Mouse (Mus musculus) MEL (cell line): Measurements from ENCODE around the gene Zfp568. TPM values are rescaled to one million over a fixed set of nuclear protein-coding genes. Genes with fewer than 3 reads are reported as not detected.

Experiments
- DNase-seq: peaks from one replicate; pipeline ENCODE4 v3.0.0; 2011; ENCODE audit warnings: low read depth, low spot score
- H3K27ac ChIP-seq: 2 replicates; pipeline ENCODE4 v1.5.1; 2012; ENCODE audit warnings: low read depth, mild to moderate bottlenecking, control low read depth, low read length, moderate library complexity; ENCODE audit not compliant: control insufficient read depth
- H3K27me3 ChIP-seq, 2 experiments: fragments of 150-350 bp in 1 of 2; sonication (generic) in 1 of 2; 2 replicates each; pipeline ENCODE4 v1.6.1; 2012; ENCODE audit warnings: low read length in 2 of 2, mild to moderate bottlenecking in 2 of 2, improper control_type of control experiment in 1 of 2, moderate library complexity in 1 of 2; ENCODE audit not compliant: insufficient read depth in 2 of 2, control insufficient read depth in 1 of 2
- H3K36me3 ChIP-seq, 2 experiments: 2 replicates each; pipeline ENCODE4 v1.6.1; 2012 to 2014; ENCODE audit warnings: low read length in 2 of 2, improper control_type of control experiment in 1 of 2, inconsistent platforms in 1 of 2, mild to moderate bottlenecking in 1 of 2; ENCODE audit not compliant: insufficient read depth in 2 of 2, control insufficient read depth in 1 of 2
- H3K4me1 ChIP-seq, 2 experiments: fragments of 150-350 bp in 1 of 2; sonication (generic) in 1 of 2; 2 replicates each; pipeline ENCODE4 v1.6.1; 2012; ENCODE audit warnings: low read length in 2 of 2, improper control_type of control experiment in 1 of 2, mild to moderate bottlenecking in 1 of 2; ENCODE audit not compliant: insufficient read depth in 2 of 2, control insufficient read depth in 1 of 2
- H3K4me3 ChIP-seq, 2 experiments: fragments of 150-350 bp in 1 of 2; sonication (generic) in 1 of 2; 2 replicates each; pipeline ENCODE4 v1.5.1; 2012; ENCODE audit warnings: low read depth in 2 of 2, low read length in 2 of 2, mild to moderate bottlenecking in 2 of 2, moderate library complexity in 2 of 2, control low read depth in 1 of 2, improper control_type of control experiment in 1 of 2; ENCODE audit not compliant: control insufficient read depth in 1 of 2, insufficient read depth in 1 of 2
- H3K79me2 ChIP-seq: 2 replicates; pipeline ENCODE4 v1.6.1; 2012; ENCODE audit warnings: mild to moderate bottlenecking, low read length, moderate library complexity; ENCODE audit not compliant: control insufficient read depth, poor library complexity, insufficient read depth
- H3K9ac ChIP-seq: 2 replicates; pipeline ENCODE4 v1.6.1; 2012; ENCODE audit warnings: low read depth, mild to moderate bottlenecking, control low read depth, low read length, moderate library complexity; ENCODE audit not compliant: control insufficient read depth, poor library complexity, severe bottlenecking
- H3K9me3 ChIP-seq: fragments of 150-350 bp; sonication (generic); replicated peaks from 2 replicates; pipeline ENCODE4 v1.6.1; 2012; ENCODE audit warnings: mild to moderate bottlenecking, low read length, improper control_type of control experiment, moderate library complexity; ENCODE audit not compliant: insufficient read depth
- BHLHE40 ChIP-seq: IDR thresholded peaks from 2 replicates; pipeline ENCODE4 v1.6.1; 2012; ENCODE audit warnings: low read depth, mild to moderate bottlenecking, inconsistent platforms, low read length, improper control_type of control experiment, borderline replicate concordance
- E2F4 ChIP-seq: IDR thresholded peaks from 2 replicates; pipeline ENCODE4 v1.6.1; 2011; ENCODE audit warnings: low read depth, low read length, improper control_type of control experiment, borderline replicate concordance
- EP300 ChIP-seq, 2 experiments: IDR thresholded peaks; 2 replicates each; pipeline ENCODE4 v1.6.1; 2011; ENCODE audit warnings: improper control_type of control experiment in 2 of 2, low read length in 2 of 2, low read depth in 1 of 2, mild to moderate bottlenecking in 1 of 2
- GABPA ChIP-seq: IDR thresholded peaks from 2 replicates; pipeline ENCODE4 v1.6.1; 2012; ENCODE audit warnings: low read depth, mild to moderate bottlenecking, inconsistent platforms, low read length, improper control_type of control experiment, moderate library complexity
- GATA1 ChIP-seq: IDR thresholded peaks from 2 replicates; pipeline ENCODE4 v1.6.1; 2011; ENCODE audit warnings: low read depth, low read length, improper control_type of control experiment
- JUND ChIP-seq: IDR thresholded peaks from 2 replicates; pipeline ENCODE4 v1.6.1; 2011; ENCODE audit warnings: low read depth, mild to moderate bottlenecking, improper control_type of control experiment, low read length
- KAT2A ChIP-seq: conservative IDR thresholded peaks from 2 replicates; pipeline ENCODE4 v1.6.1; 2012; ENCODE audit warnings: low read depth, low read length, improper control_type of control experiment, inconsistent platforms
- MYB ChIP-seq: IDR thresholded peaks from 2 replicates; pipeline ENCODE4 v1.6.1; 2011; ENCODE audit warnings: mild to moderate bottlenecking, low read depth, low read length, improper control_type of control experiment
- NELFE ChIP-seq: IDR thresholded peaks from 2 replicates; pipeline ENCODE4 v1.6.1; 2011; ENCODE audit warnings: low read depth, low read length, improper control_type of control experiment
- POLR2A ChIP-seq, 2 experiments: IDR thresholded peaks; 2 replicates each; pipeline ENCODE4 v1.6.1; 2011 to 2012; ENCODE audit warnings: low read length in 2 of 2, mild to moderate bottlenecking in 2 of 2, control low read depth in 1 of 2, improper control_type of control experiment in 1 of 2, low read depth in 1 of 2, moderate library complexity in 1 of 2; ENCODE audit not compliant: control insufficient read depth in 1 of 2, insufficient read depth in 1 of 2, poor library complexity in 1 of 2
- RAD21 ChIP-seq: IDR thresholded peaks from 2 replicates; pipeline ENCODE4 v1.6.1; 2011; ENCODE audit warnings: mild to moderate bottlenecking, low read depth, low read length, improper control_type of control experiment
- TAL1 ChIP-seq: IDR thresholded peaks from 2 replicates; pipeline ENCODE4 v1.6.1; 2012; ENCODE audit warnings: mild to moderate bottlenecking, inconsistent platforms, low read length, moderate library complexity, mixed read lengths
- TCF12 ChIP-seq: IDR thresholded peaks from 2 replicates; pipeline ENCODE4 v1.6.1; 2014; ENCODE audit warnings: low read depth, mild to moderate bottlenecking, inconsistent platforms, low read length, improper control_type of control experiment, moderate library complexity
- ZC3H11A ChIP-seq: IDR thresholded peaks from 2 replicates; pipeline ENCODE4 v1.6.1; 2012; ENCODE audit warnings: low read depth, mild to moderate bottlenecking, inconsistent platforms, low read length, improper control_type of control experiment
- ZMIZ1 ChIP-seq: IDR thresholded peaks from 2 replicates; pipeline ENCODE4 v1.6.1; 2012; ENCODE audit warnings: low read depth, mild to moderate bottlenecking, inconsistent platforms, low read length, improper control_type of control experiment, moderate library complexity
- polyA plus RNA-seq, 2 experiments: library from polyadenylated mRNA; stranded (reverse) in 1 of 2; unstranded in 1 of 2; fragments of >175 nt in 1 of 2; fragments of >200 nt in 1 of 2; gene quantifications; 2 replicates each; pipeline versions ENCODE4 v1.2.1 to v1.2.4; 2012; ENCODE audit warnings: low replicate concordance in 2 of 2, low read depth in 1 of 2; ENCODE audit not compliant: insufficient read length in 2 of 2, insufficient read depth in 1 of 2, missing spikeins in 1 of 2
- total RNA-seq: library from RNA; depleted of rRNA; stranded (reverse); fragments of 300-350 nt; gene quantifications from 2 replicates; pipeline ENCODE4 v1.2.3, GENCODE M21; 2012

Gene Zfp568
- total and polyA plus RNA-seq, 3 experiments: 12.5 to 141 (median 15.4) TPM

DNA sequence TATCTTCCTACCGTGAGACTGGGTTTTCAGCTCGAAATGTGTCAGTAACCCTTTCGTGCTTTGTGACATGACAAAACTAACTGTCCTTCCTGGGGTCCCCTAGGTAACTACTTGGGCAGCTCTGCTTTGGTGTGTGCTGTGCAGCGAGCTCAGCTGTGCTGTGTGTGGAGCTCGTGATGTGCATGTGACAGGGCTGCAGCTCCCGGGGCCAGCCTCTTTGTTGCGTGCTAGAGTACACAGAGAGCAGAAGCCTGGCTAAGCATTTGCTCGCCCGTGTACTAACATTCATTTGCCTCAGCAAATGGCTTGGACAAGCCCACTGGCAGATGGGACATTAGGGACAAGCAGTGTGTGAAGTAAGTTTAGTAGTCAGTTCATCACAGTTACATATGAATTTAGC is 9.6 kb downstream of the Zfp568 start:
- H3K79me2 ChIP-seq: no peaks in the 10 kb centered on the region; the same call in 1 of the 2 replicates
- no peak for DNase-seq
- H3K27me3 ChIP-seq: no peaks in the 10 kb centered on the region
- H3K9me3 ChIP-seq: no peaks in the 10 kb centered on the region
- peaks cover 0 to 5% of the 10 kb centered on the region in 2 experiments; a peak in 3 of 4 replicates for H3K36me3 ChIP-seq
- no peak overlapping the region for H3K4me3 ChIP-seq
- no peak overlapping the region for H3K27ac ChIP-seq
- no peak overlapping the region for H3K9ac ChIP-seq
- H3K4me1 ChIP-seq: no peaks in the 10 kb centered on the region
- TF ChIP-seq E2F4 (no peak), BHLHE40 (no peak), POLR2A (IDR thresholded peaks at IDR 0.05; ENCODE audit: control insufficient read depth in 1 of 2, insufficient read depth in 1 of 2, low read depth in 1 of 2, low read length in 2 of 2, poor library complexity in 1 of 2) (no peak), KAT2A (no peak), ZC3H11A (no peak), GATA1 (no peak), EP300 (IDR thresholded peaks at IDR 0.05; ENCODE audit: low read depth in 1 of 2, low read length in 2 of 2) (no peak)
- TF ChIP-seq, all 39 proteins: peak for 0

DNA sequence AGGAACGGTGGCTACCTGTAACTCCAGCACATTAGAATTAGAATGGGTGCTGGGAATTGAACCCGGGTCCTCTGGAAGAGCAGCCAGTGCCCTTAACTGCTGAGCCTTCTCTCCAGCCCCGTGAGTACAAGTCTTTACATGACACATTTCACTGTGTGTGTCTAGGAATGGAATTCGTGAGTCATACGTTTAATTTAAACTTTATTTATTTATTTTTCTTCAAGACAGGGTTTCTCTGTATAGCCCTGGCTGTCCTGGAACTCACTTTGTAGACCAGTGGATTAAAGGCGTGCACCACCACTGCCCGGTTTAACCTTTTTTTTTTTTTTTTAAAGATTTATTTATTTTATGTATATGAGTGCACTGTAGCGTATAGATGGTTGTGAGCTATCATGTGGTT is 11.4 kb downstream of the Zfp568 start:
- Histone ChIP-seq H3K27me3 (no peaks in the 10 kb centered on the region), H3K36me3 (peaks cover 0 to 4% of the 10 kb centered on the region in 2 experiments; a peak in 3 of 4 replicates), H3K9me3 (no peaks in the 10 kb centered on the region), H3K27ac (no peak overlapping the region), H3K9ac (no peak overlapping the region), H3K79me2 (no peaks in the 10 kb centered on the region; the same call in 1 of the 2 replicates), H3K4me3 (no peak overlapping the region), H3K4me1 (no peaks in the 10 kb centered on the region)
- TF ChIP-seq GABPA: no peak
- DNase-seq: no peak

- H3K27ac ChIP-seq: no peak overlapping the region
- no peaks in the 10 kb centered on the region; a peak in 2 of 4 replicates for H3K36me3 ChIP-seq
- H3K9ac ChIP-seq: no peak overlapping the region
- H3K27me3 ChIP-seq: no peaks in the 10 kb centered on the region
- no peaks in the 10 kb centered on the region for H3K79me2 ChIP-seq
- no peak overlapping the region for H3K4me3 ChIP-seq
- DNase-seq: no peak
- no peaks in the 10 kb centered on the region for H3K9me3 ChIP-seq
- no peaks in the 10 kb centered on the region for H3K4me1 ChIP-seq
- TF ChIP-seq ZMIZ1 (no peak), NELFE (no peak), KAT2A (no peak), JUND (no peak), GABPA (no peak), RAD21 (no peak), MYB (no peak), TCF12 (no peak), TAL1 (no peak)
Observed at GRCm38 (mm10) chr7:30000601-30001000, 16.8 kb downstream of the Zfp568 start.
